Mouse (Mus musculus): ENCODE data around the gene Smtnl1. TPM values are rescaled to one million over a fixed set of nuclear protein-coding genes. Genes with fewer than 3 reads are reported as not detected.
"Not testable (repeated sequence)": the region's sequence is repeated elsewhere in the genome, so short reads cannot be mapped to it uniquely, and the experiment has no call there.

The Smtnl1 gene
- polyA plus RNA-seq, 1 experiment from 2014 or later, result 0.16 TPM

DNA sequence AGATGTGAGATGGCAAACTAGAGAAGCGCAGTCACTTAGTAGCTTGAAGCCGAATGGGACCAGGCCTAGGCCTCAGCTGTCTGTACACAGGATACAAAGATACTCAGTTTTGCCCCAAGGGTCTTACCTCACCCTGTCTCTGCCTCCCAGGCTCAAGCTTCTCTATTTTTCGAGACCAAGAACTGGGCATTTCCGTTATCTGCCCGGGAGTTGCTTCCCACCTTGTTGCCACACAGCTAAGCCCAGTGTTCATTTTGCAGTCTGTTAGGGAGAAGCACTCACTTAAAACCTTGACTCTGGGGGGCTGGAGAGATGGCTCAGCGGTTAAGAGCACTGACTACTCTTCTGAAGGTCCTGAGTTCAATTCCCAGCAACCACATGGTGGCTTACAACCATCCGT is 18.5 kb downstream of the Smtnl1 start:
- ATAC-seq (ENCODE audit: low FRiP score, low TSS enrichment), result no peak
- Histone ChIP-seq H3K4me1 (ENCODE audit: control insufficient read depth, insufficient read depth, low read length) (no peaks in the 10 kb centered on the region), H3K27ac (ENCODE audit: low read depth, low read length) (no peak overlapping the region), H3K27me3 (ENCODE audit: control insufficient read depth, insufficient read depth, low read length) (no peaks in the 10 kb centered on the region), H3K9me3 (ENCODE audit: control insufficient read depth, low read length) (no peaks in the 10 kb centered on the region), H3K4me2 (replicated peaks; ENCODE audit: low read depth, low read length) (no peak overlapping the region), H3K9ac (ENCODE audit: low read depth, low read length) (no peak overlapping the region), H3K4me3 (ENCODE audit: low read length) (no peak overlapping the region), H3K36me3 (ENCODE audit: control insufficient read depth, insufficient read depth, low read length) (no peaks in the 10 kb centered on the region)
- WGBS, result 86% methylated on average over 7 of the region's 7 CpGs

DNA sequence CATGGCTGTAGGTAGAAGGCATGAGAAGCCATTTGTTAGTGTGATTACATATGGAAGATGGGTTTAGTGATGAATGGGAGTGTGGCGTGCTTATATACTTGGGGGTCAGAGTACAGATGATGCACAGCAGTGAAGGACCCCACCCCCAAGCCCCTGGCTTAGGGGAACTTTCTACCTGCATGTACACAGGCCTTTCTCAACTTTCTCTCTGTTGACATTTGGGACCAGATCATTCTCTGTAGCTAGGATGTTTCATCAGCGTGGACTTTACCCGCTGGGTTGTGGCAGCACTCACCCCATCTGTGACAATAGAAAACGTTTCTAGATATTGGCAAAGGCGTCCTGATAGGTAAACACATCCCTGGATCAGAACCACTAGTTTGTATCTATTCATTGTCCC is 21.2 kb downstream of the Smtnl1 start:
- not testable (repeated sequence) for H3K4me3 ChIP-seq (ENCODE audit: low read length); H3K27ac ChIP-seq (ENCODE audit: low read depth, low read length); H3K27me3 ChIP-seq (ENCODE audit: control insufficient read depth, insufficient read depth, low read length); H3K9ac ChIP-seq (ENCODE audit: low read depth, low read length); H3K9me3 ChIP-seq (ENCODE audit: control insufficient read depth, low read length); ATAC-seq (ENCODE audit: low FRiP score, low TSS enrichment); H3K4me2 ChIP-seq (replicated peaks; ENCODE audit: low read depth, low read length); H3K4me1 ChIP-seq (ENCODE audit: control insufficient read depth, insufficient read depth, low read length); H3K36me3 ChIP-seq (ENCODE audit: control insufficient read depth, insufficient read depth, low read length)
- WGBS, result 89% methylated on average over 4 of the region's 5 CpGs

DNA sequence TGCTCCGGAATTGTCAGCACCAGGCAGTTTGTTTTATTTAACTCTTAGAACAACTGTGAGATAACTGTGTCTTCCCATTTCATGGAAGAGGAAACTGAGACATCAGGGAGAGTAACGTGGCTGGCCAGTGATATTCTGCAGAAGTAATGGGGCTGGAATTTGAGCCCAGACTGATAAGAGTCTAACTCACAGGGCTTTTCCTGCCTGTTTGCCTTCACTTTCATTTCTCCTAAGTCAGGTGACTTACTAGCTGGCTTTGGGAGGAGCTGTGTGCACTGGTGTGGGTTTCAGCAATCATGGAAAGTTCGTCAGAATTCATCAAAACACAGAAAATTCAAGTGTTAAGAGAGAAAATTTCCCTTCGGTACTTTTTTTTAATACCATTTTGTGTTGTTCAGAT is 22.1 kb downstream of the Smtnl1 start:
- ATAC-seq (ENCODE audit: low FRiP score, low TSS enrichment), result no peak
- WGBS, result 74% methylated on average over 4 of the region's 4 CpGs
- Histone ChIP-seq H3K4me1 (ENCODE audit: control insufficient read depth, insufficient read depth, low read length) (0 out of 2 replicates have a peak, but pooled peaks cover 4% of the 10 kb centered on the region), H3K4me2 (replicated peaks; ENCODE audit: low read depth, low read length) (no peak overlapping the region), H3K4me3 (ENCODE audit: low read length) (no peak overlapping the region), H3K27ac (ENCODE audit: low read depth, low read length) (no peak overlapping the region), H3K36me3 (ENCODE audit: control insufficient read depth, insufficient read depth, low read length) (no peaks in the 10 kb centered on the region), H3K27me3 (ENCODE audit: control insufficient read depth, insufficient read depth, low read length) (no peaks in the 10 kb centered on the region), H3K9ac (ENCODE audit: low read depth, low read length) (no peak overlapping the region), H3K9me3 (ENCODE audit: control insufficient read depth, low read length) (peaks cover 2% of the 10 kb centered on the region; the same call in 1 of the 2 replicates)

DNA sequence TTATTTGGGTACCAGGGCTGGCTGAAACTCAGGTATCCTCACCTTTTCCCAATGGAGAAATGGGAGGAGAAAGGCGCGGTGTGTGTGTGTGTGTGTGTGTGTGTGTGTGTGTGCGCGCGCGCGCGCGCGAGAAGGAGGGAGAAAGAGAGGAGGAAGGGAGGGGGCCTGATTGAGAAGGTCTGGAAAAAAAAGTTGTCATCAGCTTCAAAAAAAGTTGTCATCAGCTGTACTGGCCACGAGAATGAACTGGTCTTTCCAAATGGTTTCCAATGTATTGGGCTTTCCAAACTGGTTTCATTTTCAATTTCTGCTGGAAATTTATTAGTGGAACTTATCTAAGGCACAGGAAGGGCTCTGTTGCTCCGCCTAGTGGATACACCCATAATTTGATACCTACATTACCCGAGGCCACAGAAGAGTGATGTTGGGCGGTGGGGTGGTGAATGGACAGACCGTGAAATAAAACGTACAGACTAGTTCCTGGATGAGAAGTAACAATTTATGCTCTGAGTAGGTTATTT is 23.4 kb downstream of the Smtnl1 start:
- peak overlapping the region; percentile 49; the same call in 1 of the 2 replicates for H3K9ac ChIP-seq (ENCODE audit: low read depth, low read length)
- peak; percentile 79 for ATAC-seq (ENCODE audit: low FRiP score, low TSS enrichment)
- H3K9me3 ChIP-seq (ENCODE audit: control insufficient read depth, low read length), result peaks cover 6% of the 10 kb centered on the region; the same call in 1 of the 2 replicates
- H3K4me2 ChIP-seq (replicated peaks; ENCODE audit: low read depth, low read length), result peak overlapping the region; percentile 87
- 0 out of 2 replicates have a peak, but pooled peaks cover 4% of the 10 kb centered on the region for H3K4me1 ChIP-seq (ENCODE audit: control insufficient read depth, insufficient read depth, low read length)
- no peaks in the 10 kb centered on the region for H3K27me3 ChIP-seq (ENCODE audit: control insufficient read depth, insufficient read depth, low read length)
- WGBS, result under 1% methylated on average over 16 of the region's 16 CpGs
- H3K27ac ChIP-seq (ENCODE audit: low read depth, low read length), result no peak overlapping the region
- peak overlapping the region; percentile 53 for H3K4me3 ChIP-seq (ENCODE audit: low read length)
- H3K36me3 ChIP-seq (ENCODE audit: control insufficient read depth, insufficient read depth, low read length), result no peaks in the 10 kb centered on the region

DNA sequence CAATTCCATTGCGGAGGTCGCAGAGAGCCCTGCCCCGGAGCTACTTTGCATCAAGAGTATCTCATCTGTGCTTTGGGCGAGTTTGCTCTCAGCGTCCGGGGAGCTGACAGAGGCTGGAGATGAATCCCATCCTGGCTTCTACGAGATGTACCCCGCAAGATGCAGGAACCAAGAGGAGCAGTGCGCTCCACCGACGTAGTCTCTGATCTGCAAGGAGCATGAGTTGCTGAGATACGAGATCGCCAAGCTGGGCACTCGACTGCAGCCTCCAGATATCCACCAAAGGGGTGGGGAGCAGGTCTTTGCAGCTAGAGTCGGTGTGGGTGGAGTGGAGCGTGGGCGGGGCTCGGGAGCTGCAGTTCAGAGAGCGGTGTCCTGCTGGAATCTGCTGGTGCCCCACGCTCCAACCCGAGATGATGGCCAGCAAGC is 23.9 kb downstream of the Smtnl1 start, which contains the start of gene Ube2l6:
Gene Ube2l6 (plus strand): TSS at position 336 of the 429 bp plus-strand sequence.
- Histone ChIP-seq H3K9me3 (ENCODE audit: control insufficient read depth, low read length) (peaks cover 6% of the 10 kb centered on the region; the same call in 1 of the 2 replicates), H3K27me3 (ENCODE audit: control insufficient read depth, insufficient read depth, low read length) (no peaks in the 10 kb centered on the region), H3K36me3 (ENCODE audit: control insufficient read depth, insufficient read depth, low read length) (no peaks in the 10 kb centered on the region), H3K4me1 (ENCODE audit: control insufficient read depth, insufficient read depth, low read length) (0 out of 2 replicates have a peak, but pooled peaks cover 4% of the 10 kb centered on the region), H3K4me3 (ENCODE audit: low read length) (peak within 1 kb of the TSS; percentile 53), H3K4me2 (replicated peaks; ENCODE audit: low read depth, low read length) (peak within 1 kb of the TSS; percentile 87), H3K9ac (ENCODE audit: low read depth, low read length) (peak within 1 kb of the TSS; percentile 49; the same call in 1 of the 2 replicates), H3K27ac (ENCODE audit: low read depth, low read length) (no peak within 1 kb of the TSS)
- 2% methylated on average over 21 of the region's 21 CpGs for WGBS
- ATAC-seq (ENCODE audit: low FRiP score, low TSS enrichment), result peak; percentile 77

DNA sequence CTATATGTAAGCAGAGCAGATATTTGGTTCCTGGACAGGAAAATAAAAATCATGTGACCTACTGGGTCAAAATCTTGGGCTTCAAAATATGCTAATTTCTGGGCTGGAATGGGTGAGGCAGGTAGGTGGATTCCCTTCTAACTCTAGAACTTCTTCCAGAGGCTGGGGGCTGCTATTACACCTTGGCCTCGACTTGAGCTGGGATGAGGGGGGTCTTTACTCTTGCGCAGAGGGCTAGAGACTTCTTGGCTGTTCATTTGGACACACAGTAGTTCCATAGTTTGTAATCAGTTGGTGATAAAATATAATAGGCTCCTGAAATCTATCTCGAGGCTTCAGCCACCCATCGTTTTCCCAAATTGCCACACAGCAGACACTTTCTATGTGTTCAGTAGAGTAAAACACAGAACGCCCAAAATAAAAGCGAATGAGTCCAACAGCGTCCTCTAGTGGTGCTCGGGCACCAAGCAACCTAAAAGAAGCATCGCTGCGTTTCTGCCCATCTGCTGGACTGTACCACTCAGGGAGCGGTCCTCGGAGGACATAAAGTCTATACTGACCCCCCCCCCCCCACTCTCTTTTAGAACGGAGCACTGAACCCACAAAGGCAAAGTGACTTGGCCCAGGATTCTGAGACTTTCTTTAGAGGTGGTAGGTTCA is 24.5 kb downstream of the Smtnl1 start:
- Histone ChIP-seq H3K27ac (ENCODE audit: low read depth, low read length) (no peak overlapping the region), H3K4me2 (replicated peaks; ENCODE audit: low read depth, low read length) (peak overlapping the region; percentile 87), H3K4me3 (ENCODE audit: low read length) (peak overlapping the region; percentile 53), H3K27me3 (ENCODE audit: control insufficient read depth, insufficient read depth, low read length) (no peaks in the 10 kb centered on the region), H3K36me3 (ENCODE audit: control insufficient read depth, insufficient read depth, low read length) (no peaks in the 10 kb centered on the region), H3K9ac (ENCODE audit: low read depth, low read length) (peak overlapping the region; percentile 49; the same call in 1 of the 2 replicates), H3K4me1 (ENCODE audit: control insufficient read depth, insufficient read depth, low read length) (0 out of 2 replicates have a peak, but pooled peaks cover 4% of the 10 kb centered on the region), H3K9me3 (ENCODE audit: control insufficient read depth, low read length) (peaks cover 6% of the 10 kb centered on the region; the same call in 1 of the 2 replicates)
- 11% methylated on average over 13 of the region's 13 CpGs for WGBS
- peak; percentile 57 for ATAC-seq (ENCODE audit: low FRiP score, low TSS enrichment)

DNA sequence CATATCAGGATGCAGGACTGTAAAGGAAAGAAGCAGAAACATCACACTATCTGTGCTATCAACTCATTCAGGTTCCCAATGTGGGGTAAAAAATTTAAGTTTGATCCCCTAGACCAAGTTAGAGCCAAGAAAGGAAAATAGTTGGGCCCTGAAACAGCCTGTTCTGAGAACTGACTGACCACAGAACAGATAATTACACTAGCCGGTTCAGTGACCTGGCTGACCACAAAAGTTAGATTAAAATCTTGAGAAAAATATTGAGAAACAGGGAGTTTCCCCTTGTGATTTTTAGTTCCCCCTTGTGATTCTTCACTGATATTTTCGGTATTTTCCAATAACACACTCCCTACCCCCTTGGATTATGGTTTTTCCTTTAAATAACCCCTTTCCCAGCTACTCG is 28.6 kb downstream of the Smtnl1 start:
- H3K9me3 ChIP-seq (ENCODE audit: control insufficient read depth, low read length), result peaks cover 6% of the 10 kb centered on the region; the same call in 1 of the 2 replicates
- no peaks in the 10 kb centered on the region for H3K36me3 ChIP-seq (ENCODE audit: control insufficient read depth, insufficient read depth, low read length)
- no peak for ATAC-seq (ENCODE audit: low FRiP score, low TSS enrichment)
- H3K4me3 ChIP-seq (ENCODE audit: low read length), result no peak overlapping the region
- 0 out of 2 replicates have a peak, but pooled peaks cover 4% of the 10 kb centered on the region for H3K4me1 ChIP-seq (ENCODE audit: control insufficient read depth, insufficient read depth, low read length)
- no peak overlapping the region for H3K27ac ChIP-seq (ENCODE audit: low read depth, low read length)
- no peak overlapping the region for H3K4me2 ChIP-seq (replicated peaks; ENCODE audit: low read depth, low read length)
- no peaks in the 10 kb centered on the region for H3K27me3 ChIP-seq (ENCODE audit: control insufficient read depth, insufficient read depth, low read length)
- H3K9ac ChIP-seq (ENCODE audit: low read depth, low read length), result no peak overlapping the region
- WGBS, result 88% methylated on average over 3 of the region's 3 CpGs

DNA sequence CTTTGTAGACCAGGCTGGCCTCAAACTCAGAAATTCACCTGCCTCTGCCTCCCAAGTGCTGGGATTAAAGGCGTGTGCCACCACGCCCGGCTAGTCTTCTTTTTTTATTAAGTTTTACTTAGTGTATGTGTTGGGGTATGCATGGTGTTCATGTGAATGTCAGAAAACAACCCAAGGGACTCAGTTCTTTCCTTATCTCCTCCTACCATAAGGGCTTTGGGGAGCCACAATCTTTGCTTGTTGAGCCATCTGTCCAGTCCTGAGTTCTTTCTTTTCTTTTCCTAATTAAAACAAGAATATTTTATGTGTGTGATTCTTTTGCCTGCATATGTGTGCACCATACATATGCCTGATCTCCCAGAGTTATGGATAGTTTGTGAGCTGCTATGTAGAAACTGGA is 29.3 kb downstream of the Smtnl1 start:
- H3K4me1 ChIP-seq (ENCODE audit: control insufficient read depth, insufficient read depth, low read length), result 0 out of 2 replicates have a peak, but pooled peaks cover 4% of the 10 kb centered on the region
- peaks cover 6% of the 10 kb centered on the region; the same call in 1 of the 2 replicates for H3K9me3 ChIP-seq (ENCODE audit: control insufficient read depth, low read length)
- ATAC-seq (ENCODE audit: low FRiP score, low TSS enrichment), result no peak
- H3K36me3 ChIP-seq (ENCODE audit: control insufficient read depth, insufficient read depth, low read length), result no peaks in the 10 kb centered on the region
- no peak overlapping the region for H3K4me3 ChIP-seq (ENCODE audit: low read length)
- no peak overlapping the region for H3K27ac ChIP-seq (ENCODE audit: low read depth, low read length)
- no peak overlapping the region for H3K9ac ChIP-seq (ENCODE audit: low read depth, low read length)
- 83% methylated on average over 3 of the region's 3 CpGs for WGBS
- H3K27me3 ChIP-seq (ENCODE audit: control insufficient read depth, insufficient read depth, low read length), result no peaks in the 10 kb centered on the region
- H3K4me2 ChIP-seq (replicated peaks; ENCODE audit: low read depth, low read length), result no peak overlapping the region

DNA sequence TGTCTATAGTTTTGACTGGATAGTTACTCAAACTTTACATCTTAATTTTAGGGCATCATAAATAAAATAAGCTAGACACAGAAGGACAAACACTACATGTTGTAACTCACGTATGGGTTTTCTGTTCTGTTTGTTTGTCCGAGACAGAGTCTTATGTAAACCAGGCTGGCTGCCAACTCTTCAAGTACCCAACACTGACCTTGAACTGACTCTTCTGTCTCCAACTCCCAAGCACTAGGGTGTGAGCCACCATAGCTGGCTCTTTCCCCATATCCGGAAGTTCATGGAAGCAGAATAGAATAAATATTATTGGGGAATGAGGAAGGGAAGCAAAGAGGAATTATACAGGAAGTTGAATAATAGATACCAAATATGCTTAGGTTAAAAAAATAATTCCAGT is 29.9 kb downstream of the Smtnl1 start:
- no peak overlapping the region for H3K27ac ChIP-seq (ENCODE audit: low read depth, low read length)
- no peak overlapping the region for H3K4me3 ChIP-seq (ENCODE audit: low read length)
- no peaks in the 10 kb centered on the region for H3K27me3 ChIP-seq (ENCODE audit: control insufficient read depth, insufficient read depth, low read length)
- no peak for ATAC-seq (ENCODE audit: low FRiP score, low TSS enrichment)
- H3K4me2 ChIP-seq (replicated peaks; ENCODE audit: low read depth, low read length), result no peak overlapping the region
- no peak overlapping the region for H3K9ac ChIP-seq (ENCODE audit: low read depth, low read length)
- WGBS, result 74% methylated on average over 3 of the region's 3 CpGs
- H3K4me1 ChIP-seq (ENCODE audit: control insufficient read depth, insufficient read depth, low read length), result no peaks in the 10 kb centered on the region
- peaks cover 6% of the 10 kb centered on the region; the same call in 1 of the 2 replicates for H3K9me3 ChIP-seq (ENCODE audit: control insufficient read depth, low read length)
- no peaks in the 10 kb centered on the region for H3K36me3 ChIP-seq (ENCODE audit: control insufficient read depth, insufficient read depth, low read length)
